Mouse (Mus musculus): ENCODE measurements around the gene Baiap3. TPM values are rescaled to one million over a fixed set of nuclear protein-coding genes. Genes with fewer than 3 reads are reported as not detected.
A peak's percentile ranks its signal among the peaks of the same experiment; 100 is the strongest.
"Not testable (repeated sequence)": the region's sequence is repeated elsewhere in the genome, so short reads cannot be mapped to it uniquely, and the experiment has no call there.

Baiap3 gene
- total RNA-seq, 2 experiments from 2014 or later: 7.6 to 11.9 TPM

- no peak for ATAC-seq (replicated peaks; ENCODE audit: poor library complexity, severe bottlenecking)
Measured at GRCm38 (mm10) chr17:25250181-25250835, 5.9 kb downstream of the Baiap3 start.

- peak; percentile 93 for ATAC-seq (replicated peaks; ENCODE audit: poor library complexity, severe bottlenecking)
Measured at GRCm38 (mm10) chr17:25248033-25248750, 8.0 kb downstream of the Baiap3 start.

- no peak for ATAC-seq (replicated peaks; ENCODE audit: poor library complexity, severe bottlenecking)
Measured at GRCm38 (mm10) chr17:25244239-25244638, 11.9 kb downstream of the Baiap3 start.

- no peak for ATAC-seq (replicated peaks; ENCODE audit: poor library complexity, severe bottlenecking)
Measured at GRCm38 (mm10) chr17:25243131-25243780, 12.9 kb downstream of the Baiap3 start.

GRCm38 (mm10) chr17:25239695-25240636, 16.2 kb downstream of the Baiap3 start, which contains the start of the genes Gnptg and Tsr3:
Gene Gnptg (minus strand): TSS chr17:25240124.
Gene Tsr3 (plus strand): TSS chr17:25240170.
- ATAC-seq (replicated peaks; ENCODE audit: poor library complexity, severe bottlenecking): peak; percentile 74

- ATAC-seq (replicated peaks; ENCODE audit: poor library complexity, severe bottlenecking): no peak
Measured at GRCm38 (mm10) chr17:25235635-25236034, 20.5 kb downstream of the Baiap3 start.

- not testable (repeated sequence) for ATAC-seq (replicated peaks; ENCODE audit: poor library complexity, severe bottlenecking)
Measured at GRCm38 (mm10) chr17:25231621-25232020, 24.5 kb downstream of the Baiap3 start.

- no peak for ATAC-seq (replicated peaks; ENCODE audit: poor library complexity, severe bottlenecking)
Measured at GRCm38 (mm10) chr17:25230700-25231099, 25.5 kb downstream of the Baiap3 start.

- not testable (repeated sequence) for ATAC-seq (replicated peaks; ENCODE audit: poor library complexity, severe bottlenecking)
Measured at GRCm38 (mm10) chr17:25230014-25230655, 26.0 kb downstream of the Baiap3 start.

GRCm38 (mm10) chr17:25227991-25228390, 28.2 kb downstream of the Baiap3 start:
- no peak for ATAC-seq (replicated peaks; ENCODE audit: poor library complexity, severe bottlenecking)

- ATAC-seq (replicated peaks; ENCODE audit: poor library complexity, severe bottlenecking): no peak
Measured at GRCm38 (mm10) chr17:25225659-25226058, 30.5 kb downstream of the Baiap3 start.

GRCm38 (mm10) chr17:25224586-25225222, 31.5 kb downstream of the Baiap3 start:
- peak; percentile 19; the same call in 1 of the 2 replicates for ATAC-seq (replicated peaks; ENCODE audit: poor library complexity, severe bottlenecking)

- ATAC-seq (replicated peaks; ENCODE audit: poor library complexity, severe bottlenecking): no peak
Measured at GRCm38 (mm10) chr17:25222951-25223601, 33.1 kb downstream of the Baiap3 start.

- ATAC-seq (replicated peaks; ENCODE audit: poor library complexity, severe bottlenecking): peak; percentile 70
Measured at GRCm38 (mm10) chr17:25222504-25222940, 33.6 kb downstream of the Baiap3 start.

GRCm38 (mm10) chr17:25221821-25222503, 34.2 kb downstream of the Baiap3 start:
- peak; percentile 31 for ATAC-seq (replicated peaks; ENCODE audit: poor library complexity, severe bottlenecking)

GRCm38 (mm10) chr17:25220746-25221145, 35.4 kb downstream of the Baiap3 start:
- ATAC-seq (replicated peaks; ENCODE audit: poor library complexity, severe bottlenecking): no peak

GRCm38 (mm10) chr17:25219492-25220295, 36.5 kb downstream of the Baiap3 start:
- no peak for ATAC-seq (replicated peaks; ENCODE audit: poor library complexity, severe bottlenecking)
